In the genomic region with DNA sequence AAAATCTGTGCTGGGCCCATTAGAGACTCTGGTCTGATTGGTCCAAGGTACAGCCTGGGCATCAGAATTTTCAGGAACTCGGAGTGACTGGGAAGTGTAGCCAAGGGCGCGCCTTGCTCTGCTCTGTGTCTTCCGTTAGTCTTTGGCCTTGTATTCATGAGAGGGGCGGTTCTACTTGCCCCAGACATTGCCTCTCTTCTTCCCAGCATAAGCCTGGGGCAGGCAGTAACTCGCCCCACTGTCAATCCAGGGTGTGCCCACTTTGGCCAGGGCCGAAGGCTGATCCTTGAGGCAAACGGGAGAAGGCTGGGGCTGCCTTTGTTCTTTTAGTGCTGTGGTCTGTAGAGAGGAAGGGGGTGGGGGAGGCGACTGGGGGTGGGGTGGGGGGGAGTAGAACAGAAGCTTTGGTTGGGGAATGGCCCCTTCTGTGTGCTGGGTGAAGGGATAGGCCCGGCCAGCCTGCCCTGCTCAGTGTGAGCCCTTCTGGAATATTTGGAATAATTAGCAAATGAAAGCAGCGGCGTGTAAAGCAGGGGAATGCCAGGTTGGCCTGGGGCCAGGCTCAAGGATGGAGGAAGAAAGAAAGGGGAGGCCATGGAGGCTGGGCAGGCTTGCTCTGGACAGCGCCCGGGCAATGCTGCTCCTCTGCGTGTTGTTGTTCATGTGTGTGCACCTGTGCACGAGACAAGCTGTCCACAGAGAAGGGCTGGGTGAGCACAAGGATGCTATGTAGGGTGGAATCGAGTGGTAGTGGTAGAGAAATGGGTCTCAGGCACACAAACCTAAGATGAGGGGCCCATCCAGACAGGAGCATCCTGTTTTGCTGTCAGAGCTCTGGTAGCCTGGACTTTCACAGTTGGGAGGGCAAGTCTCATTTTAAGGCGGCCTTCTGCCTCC, we compare ENCODE assay signal across 10 mouse cellular contexts. TPM values are rescaled to one million over a fixed set of nuclear protein-coding genes. Genes with fewer than 3 reads are reported as not detected.
A peak's percentile ranks its signal among the peaks of the same experiment; 100 is the strongest.
DNase-seq lines count a peak whose midpoint lies in the region; ATAC-seq lines count a peak whose summit lies in the region.
"Had no signal": no experiment of that assay in that cellular context is flagged by ENCODE, and none has a peak within 500 bp of the region (broad histone marks: within the 10 kb centered on the region; RNA-seq: fewer than 3 reads in every experiment).

No protein-coding gene starts in this region.

- H3K27ac ChIP-seq in intestine, embryonic 16.5 days (ENCODE audit: low read length): no peak overlapping the region
- H3K27ac ChIP-seq in intestine, embryonic 15.5 days: no peak overlapping the region
- no peak overlapping the region; the same call in 1 of the 2 replicates for H3K27ac ChIP-seq in embryonic facial prominence, embryonic 11.5 days (replicated peaks; ENCODE audit: low read depth, low read length)
- H3K27ac ChIP-seq in kidney, embryonic 16.5 days (ENCODE audit: low read length): peak overlapping the region; percentile 57
- peak overlapping the region; percentile 79 for H3K27ac ChIP-seq in midbrain, embryonic 13.5 days

- H3K4me1 ChIP-seq in intestine, embryonic 16.5 days (ENCODE audit: control insufficient read depth, insufficient read depth, low read length): peaks cover 32% of the 10 kb centered on the region
- H3K4me1 ChIP-seq in intestine, embryonic 15.5 days (replicated peaks): peaks cover 41% of the 10 kb centered on the region
- H3K4me1 ChIP-seq in embryonic facial prominence, embryonic 11.5 days (ENCODE audit: control insufficient read depth, insufficient read depth, low read length): peaks cover 4% of the 10 kb centered on the region; the same call in 1 of the 2 replicates
- H3K4me1 ChIP-seq in kidney, embryonic 16.5 days (ENCODE audit: insufficient read depth, low read length): peaks cover 52% of the 10 kb centered on the region
- H3K4me1 ChIP-seq in midbrain, embryonic 13.5 days (replicated peaks): peaks cover 61% of the 10 kb centered on the region

- peak overlapping the region; percentile 7; the same call in 1 of the 2 replicates for H3K9ac ChIP-seq in intestine, embryonic 16.5 days (ENCODE audit: low read depth, low read length)
- no peak overlapping the region for H3K9ac ChIP-seq in intestine, embryonic 15.5 days
- no peak overlapping the region; the same call in 1 of the 2 replicates for H3K9ac ChIP-seq in embryonic facial prominence, embryonic 11.5 days (replicated peaks; ENCODE audit: low read length)
- no peak overlapping the region; the same call in 1 of the 2 replicates for H3K9ac ChIP-seq in kidney, embryonic 16.5 days (replicated peaks; ENCODE audit: low read length)
- H3K9ac ChIP-seq in midbrain, embryonic 13.5 days (replicated peaks): no peak overlapping the region; the same call in 1 of the 2 replicates

- no peak overlapping the region for H3K4me2 ChIP-seq in intestine, embryonic 16.5 days (ENCODE audit: low read depth, low read length)
- no peak overlapping the region for H3K4me2 ChIP-seq in intestine, embryonic 15.5 days (replicated peaks)
- no peak overlapping the region for H3K4me2 ChIP-seq in embryonic facial prominence, embryonic 11.5 days (ENCODE audit: low read depth, low read length)
- H3K4me2 ChIP-seq in kidney, embryonic 16.5 days (replicated peaks; ENCODE audit: low read depth, low read length): no peak overlapping the region
- H3K4me2 ChIP-seq in midbrain, embryonic 13.5 days (replicated peaks): no peak overlapping the region

- no peaks in the 10 kb centered on the region for H3K36me3 ChIP-seq in intestine, embryonic 16.5 days (ENCODE audit: control insufficient read depth, insufficient read depth, low read length)
- H3K36me3 ChIP-seq in intestine, embryonic 15.5 days: no peaks in the 10 kb centered on the region
- H3K36me3 ChIP-seq in embryonic facial prominence, embryonic 11.5 days (replicated peaks; ENCODE audit: control insufficient read depth, insufficient read depth, low read depth, low read length): no peaks in the 10 kb centered on the region
- no peaks in the 10 kb centered on the region for H3K36me3 ChIP-seq in kidney, embryonic 16.5 days (ENCODE audit: insufficient read depth, low read length)
- H3K36me3 ChIP-seq in midbrain, embryonic 13.5 days: no peaks in the 10 kb centered on the region

- no peaks in the 10 kb centered on the region for H3K9me3 ChIP-seq in intestine, embryonic 16.5 days (ENCODE audit: control insufficient read depth, low read length)
- no peaks in the 10 kb centered on the region for H3K9me3 ChIP-seq in intestine, embryonic 15.5 days
- H3K9me3 ChIP-seq in embryonic facial prominence, embryonic 11.5 days (replicated peaks; ENCODE audit: control insufficient read depth, low read length): no peaks in the 10 kb centered on the region
- H3K9me3 ChIP-seq in kidney, embryonic 16.5 days (ENCODE audit: low read length): no peaks in the 10 kb centered on the region
- H3K9me3 ChIP-seq in midbrain, embryonic 13.5 days: no peaks in the 10 kb centered on the region

- 49% methylated on average over 18 of the region's 18 CpGs for WGBS in intestine, embryonic 16.5 days
- 51% methylated on average over 18 of the region's 18 CpGs for WGBS in intestine, embryonic 15.5 days
- WGBS in embryonic facial prominence, embryonic 11.5 days: 43% methylated on average over 18 of the region's 18 CpGs
- 45% methylated on average over 18 of the region's 18 CpGs for WGBS in kidney, embryonic 16.5 days
- WGBS in midbrain, embryonic 13.5 days: 27% methylated on average over 18 of the region's 18 CpGs

- peaks cover 9% of the 10 kb centered on the region for H3K27me3 ChIP-seq in intestine, embryonic 16.5 days (replicated peaks; ENCODE audit: control insufficient read depth, insufficient read depth, low read length)
- H3K27me3 ChIP-seq in intestine, embryonic 15.5 days (replicated peaks): peaks cover 15% of the 10 kb centered on the region
- H3K27me3 ChIP-seq in embryonic facial prominence, embryonic 11.5 days (ENCODE audit: control insufficient read depth, insufficient read depth, low read length): peaks cover 12% of the 10 kb centered on the region
- peaks cover 12% of the 10 kb centered on the region for H3K27me3 ChIP-seq in kidney, embryonic 16.5 days (ENCODE audit: insufficient read depth, low read length)
- H3K27me3 ChIP-seq in midbrain, embryonic 13.5 days: peaks cover 15% of the 10 kb centered on the region
- H3K27me3 ChIP-seq: Patski had no signal

- H3K4me3 ChIP-seq in intestine, embryonic 16.5 days (ENCODE audit: low read length): no peak overlapping the region
- H3K4me3 ChIP-seq in intestine, embryonic 15.5 days (replicated peaks): no peak overlapping the region
- H3K4me3 ChIP-seq in embryonic facial prominence, embryonic 11.5 days (ENCODE audit: low read depth, low read length): no peak overlapping the region
- H3K4me3 ChIP-seq in kidney, embryonic 16.5 days (ENCODE audit: low read length): no peak overlapping the region
- H3K4me3 ChIP-seq in midbrain, embryonic 13.5 days (replicated peaks): no peak overlapping the region
- H3K4me3 ChIP-seq: myocyte had no signal

- no peak for ATAC-seq in intestine, embryonic 16.5 days
- ATAC-seq in intestine, embryonic 15.5 days: no peak
- ATAC-seq in embryonic facial prominence, embryonic 11.5 days (replicated peaks; ENCODE audit: insufficient number of reproducible peaks, low FRiP score, low TSS enrichment, low read depth): no peak; the same call in 1 of the 2 replicates
- no peak for ATAC-seq in kidney, embryonic 16.5 days (ENCODE audit: low FRiP score, low TSS enrichment)
- peak; percentile 83 for ATAC-seq in midbrain, embryonic 13.5 days
- no peak for ATAC-seq in erythroid progenitor cell, adult 5-6 weeks (replicated peaks; ENCODE audit: low FRiP score, poor library complexity, severe bottlenecking)
- ATAC-seq in activated CD4-positive, CD25-positive, alpha-beta regulatory T cell, adult 4 months: no peak
- ATAC-seq: Patski had no signal

- peak; percentile 11 for DNase-seq in embryonic facial prominence, embryonic 11.5 days (ENCODE audit: low spot score)
- no peak for DNase-seq in cerebellum, adult 11-12 months

RNA-seq across cellular contexts. Expression of gene Foxj1, which starts 5.6 kb away (rescaled TPM):
- 0.27 and 0.36 TPM in 2 replicates for polyA plus RNA-seq in intestine, embryonic 16.5 days (2015; fragmentation: Nextera tagmentation; extraction: Ambion mirVana)
- 0.66 and 0.77 TPM in 2 replicates for polyA plus RNA-seq in intestine, embryonic 15.5 days (2015; fragmentation: Nextera tagmentation; extraction: Ambion mirVana)
- polyA plus RNA-seq in embryonic facial prominence, embryonic 11.5 days (2014; fragmentation: Nextera tagmentation; extraction: Ambion mirVana): 0.43 and 0.79 TPM in 2 replicates
- 2.7 and 3.5 TPM in 2 replicates for polyA plus RNA-seq in kidney, embryonic 16.5 days (2015; fragmentation: Nextera tagmentation; extraction: Ambion mirVana)
- 6.2 and 12.4 TPM in 2 replicates for polyA plus RNA-seq in midbrain, embryonic 13.5 days (2015; fragmentation: Nextera tagmentation; extraction: Ambion mirVana)
- total RNA-seq in erythroid progenitor cell, adult 5-6 weeks (2015; ENCODE audit: low replicate concordance): not detected in 2 replicates
- 0.83 TPM in 1 of 2 replicates, not detected in the other for total RNA-seq in erythroid progenitor cell, adult 5-6 weeks (2017; ENCODE audit: low replicate concordance)
- not detected for polyA plus RNA-seq in activated CD4-positive, CD25-positive, alpha-beta regulatory T cell, adult 4 months (2017; shearing (Covaris generic))

RNA-seq across cellular contexts. Expression of gene Exoc7, which starts 22.5 kb away (rescaled TPM):
- 52.5 and 54.6 TPM in 2 replicates for polyA plus RNA-seq in intestine, embryonic 16.5 days (2015; fragmentation: Nextera tagmentation; extraction: Ambion mirVana)
- polyA plus RNA-seq in intestine, embryonic 15.5 days (2015; fragmentation: Nextera tagmentation; extraction: Ambion mirVana): 52.1 and 52.5 TPM in 2 replicates
- 64.1 and 64.2 TPM in 2 replicates for polyA plus RNA-seq in embryonic facial prominence, embryonic 11.5 days (2014; fragmentation: Nextera tagmentation; extraction: Ambion mirVana)
- 71.5 and 72.5 TPM in 2 replicates for polyA plus RNA-seq in kidney, embryonic 16.5 days (2015; fragmentation: Nextera tagmentation; extraction: Ambion mirVana)
- 92.0 and 104 TPM in 2 replicates for polyA plus RNA-seq in midbrain, embryonic 13.5 days (2015; fragmentation: Nextera tagmentation; extraction: Ambion mirVana)
- 7.6 and 8.4 TPM in 2 replicates for total RNA-seq in erythroid progenitor cell, adult 5-6 weeks (2015; ENCODE audit: low replicate concordance)
- 7.4 and 57.7 TPM in 2 replicates for total RNA-seq in erythroid progenitor cell, adult 5-6 weeks (2017; ENCODE audit: low replicate concordance)
- polyA plus RNA-seq in activated CD4-positive, CD25-positive, alpha-beta regulatory T cell, adult 4 months (2017; shearing (Covaris generic)): 10 to 100 TPM; 49.2 to 80.4 TPM

RNA-seq across cellular contexts. Expression of gene Galr2, which starts 48.8 kb away (rescaled TPM):
- polyA plus RNA-seq in intestine, embryonic 16.5 days (2015; fragmentation: Nextera tagmentation; extraction: Ambion mirVana): 0.16 and 0.31 TPM in 2 replicates
- polyA plus RNA-seq in intestine, embryonic 15.5 days (2015; fragmentation: Nextera tagmentation; extraction: Ambion mirVana): 0.19 and 0.21 TPM in 2 replicates
- polyA plus RNA-seq in embryonic facial prominence, embryonic 11.5 days (2014; fragmentation: Nextera tagmentation; extraction: Ambion mirVana): 0.11 and 0.52 TPM in 2 replicates
- 0.14 and 0.19 TPM in 2 replicates for polyA plus RNA-seq in kidney, embryonic 16.5 days (2015; fragmentation: Nextera tagmentation; extraction: Ambion mirVana)
- 0.22 and 0.26 TPM in 2 replicates for polyA plus RNA-seq in midbrain, embryonic 13.5 days (2015; fragmentation: Nextera tagmentation; extraction: Ambion mirVana)
- total RNA-seq in erythroid progenitor cell, adult 5-6 weeks (2015; ENCODE audit: low replicate concordance): not detected in 2 replicates
- total RNA-seq in erythroid progenitor cell, adult 5-6 weeks (2017; ENCODE audit: low replicate concordance): not detected in 2 replicates
- not detected for polyA plus RNA-seq in activated CD4-positive, CD25-positive, alpha-beta regulatory T cell, adult 4 months (2017; shearing (Covaris generic))

RNA-seq across cellular contexts. Expression of gene Srp68, which starts 55.5 kb away (rescaled TPM):
- 90.9 and 94.8 TPM in 2 replicates for polyA plus RNA-seq in intestine, embryonic 16.5 days (2015; fragmentation: Nextera tagmentation; extraction: Ambion mirVana)
- 95.2 and 96.7 TPM in 2 replicates for polyA plus RNA-seq in intestine, embryonic 15.5 days (2015; fragmentation: Nextera tagmentation; extraction: Ambion mirVana)
- 78.7 and 80.5 TPM in 2 replicates for polyA plus RNA-seq in embryonic facial prominence, embryonic 11.5 days (2014; fragmentation: Nextera tagmentation; extraction: Ambion mirVana)
- 95.9 and 96.7 TPM in 2 replicates for polyA plus RNA-seq in kidney, embryonic 16.5 days (2015; fragmentation: Nextera tagmentation; extraction: Ambion mirVana)
- polyA plus RNA-seq in midbrain, embryonic 13.5 days (2015; fragmentation: Nextera tagmentation; extraction: Ambion mirVana): 63.4 and 68.5 TPM in 2 replicates
- total RNA-seq in erythroid progenitor cell, adult 5-6 weeks (2015; ENCODE audit: low replicate concordance): 13.7 and 18.9 TPM in 2 replicates
- 18.2 and 21.3 TPM in 2 replicates for total RNA-seq in erythroid progenitor cell, adult 5-6 weeks (2017; ENCODE audit: low replicate concordance)
- 10 to 100 TPM; 33.1 to 42.4 TPM for polyA plus RNA-seq in activated CD4-positive, CD25-positive, alpha-beta regulatory T cell, adult 4 months (2017; shearing (Covaris generic))

Comparison
In these comparisons a context has a peak if more than half of its experiments do, and no peak if none do; other contexts are left out.
1. H3K27ac ChIP-seq: peak in kidney, embryonic 16.5 days (single experiment) and midbrain, embryonic 13.5 days (single experiment); none in intestine, embryonic 16.5 days (single experiment), intestine, embryonic 15.5 days (single experiment) and embryonic facial prominence, embryonic 11.5 days (single experiment).